Comparison of ENCODE assay signal across 16 mouse cellular contexts in the genomic region with DNA sequence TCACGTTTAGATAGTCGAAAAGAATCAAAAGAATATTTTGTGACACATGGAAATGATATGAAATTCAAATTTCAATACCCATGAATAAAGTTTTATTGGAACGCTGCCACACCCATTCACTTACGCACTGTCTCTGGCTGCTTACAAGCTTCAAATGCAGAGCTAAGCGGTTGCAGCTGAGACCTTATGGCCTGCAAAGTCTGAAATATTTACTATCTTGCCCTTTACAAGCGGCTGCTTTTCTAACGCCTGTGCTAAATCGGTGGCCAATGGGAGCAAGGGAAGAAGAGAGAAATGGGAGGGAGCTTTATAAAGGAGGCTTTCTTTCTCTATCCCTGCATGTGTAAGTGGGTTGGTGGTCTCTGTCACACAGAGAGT.
A peak's percentile ranks its signal among the peaks of the same experiment; 100 is the strongest.
DNase-seq lines count a peak whose midpoint lies in the region; ATAC-seq and TF ChIP-seq lines count a peak whose summit lies in the region.
"Had no signal": no experiment of that assay in that cellular context is flagged by ENCODE, and none has a peak within 500 bp of the region (broad histone marks: within the 10 kb centered on the region; RNA-seq: fewer than 3 reads in every experiment).

No protein-coding gene starts in this region.

- H3K9me3 ChIP-seq in forebrain, embryonic 15.5 days: no peaks in the 10 kb centered on the region
- H3K9me3 ChIP-seq in forebrain, embryonic 12.5 days: no peaks in the 10 kb centered on the region
- no peaks in the 10 kb centered on the region for H3K9me3 ChIP-seq in neural tube, embryonic 15.5 days (replicated peaks)
- H3K9me3 ChIP-seq in midbrain, postnatal 0 days (ENCODE audit: low read length): no peaks in the 10 kb centered on the region
- H3K9me3 ChIP-seq: kidney, embryonic 15.5 days; limb, embryonic 12.5 days; liver, embryonic 15.5 days; megakaryocyte, embryonic 14.5 days had no signal

- no peak overlapping the region for H3K27ac ChIP-seq in forebrain, embryonic 15.5 days (replicated peaks)
- no peak overlapping the region for H3K27ac ChIP-seq in forebrain, embryonic 12.5 days
- no peak overlapping the region for H3K27ac ChIP-seq in neural tube, embryonic 15.5 days (replicated peaks)
- no peak overlapping the region for H3K27ac ChIP-seq in midbrain, postnatal 0 days (ENCODE audit: low read depth, low read length)
- H3K27ac ChIP-seq: kidney, embryonic 15.5 days; liver, embryonic 15.5 days had no signal

- DNase-seq in kidney, postnatal 10 days: peak; percentile 11
- no peak for DNase-seq in kidney, adult 9 months
- no peak for DNase-seq in neural tube, embryonic 10.5 days (ENCODE audit: extremely low spot score, low spot score)
- peak; percentile 31 for DNase-seq in midbrain, postnatal 0 days (ENCODE audit: low spot score)
- DNase-seq in urinary bladder, adult 18-20 months (ENCODE audit: low spot score in 2 of 2): no peak
- DNase-seq: adrenal gland, postnatal 36 days; cerebellum, adult 9-11 months; thymus, postnatal 14 days had no signal

- TF ChIP-seq CTCF in midbrain, postnatal 0 days (IDR thresholded peaks at IDR 0.05): no peak

- no peak overlapping the region for H3K9ac ChIP-seq in forebrain, embryonic 15.5 days (replicated peaks)
- no peak overlapping the region for H3K9ac ChIP-seq in forebrain, embryonic 12.5 days
- no peak overlapping the region for H3K9ac ChIP-seq in neural tube, embryonic 15.5 days (replicated peaks)
- no peak overlapping the region for H3K9ac ChIP-seq in midbrain, postnatal 0 days (replicated peaks; ENCODE audit: low read length, poor library complexity, severe bottlenecking)
- H3K9ac ChIP-seq: kidney, embryonic 15.5 days; limb, embryonic 12.5 days; liver, embryonic 15.5 days had no signal

- no peaks in the 10 kb centered on the region for H3K36me3 ChIP-seq in forebrain, embryonic 15.5 days
- H3K36me3 ChIP-seq in forebrain, embryonic 12.5 days (replicated peaks): no peaks in the 10 kb centered on the region
- no peaks in the 10 kb centered on the region for H3K36me3 ChIP-seq in neural tube, embryonic 15.5 days
- no peaks in the 10 kb centered on the region for H3K36me3 ChIP-seq in midbrain, postnatal 0 days (ENCODE audit: insufficient read depth, low read length)
- H3K36me3 ChIP-seq: kidney, embryonic 15.5 days; limb, embryonic 12.5 days; liver, embryonic 15.5 days had no signal

- ATAC-seq in forebrain, embryonic 15.5 days (replicated peaks): peak; percentile 63; the same call in 1 of the 2 replicates
- no peak for ATAC-seq in forebrain, embryonic 12.5 days (ENCODE audit: low FRiP score)
- ATAC-seq in neural tube, embryonic 15.5 days (ENCODE audit: low FRiP score): peak; percentile 31; the same call in 1 of the 2 replicates
- no peak for ATAC-seq in midbrain, postnatal 0 days (ENCODE audit: low FRiP score)
- ATAC-seq: inflammation-experienced regulatory T-cells, adult 6 months had no signal

- no peak overlapping the region for H3K4me3 ChIP-seq in forebrain, embryonic 15.5 days
- H3K4me3 ChIP-seq in forebrain, embryonic 12.5 days (replicated peaks): no peak overlapping the region
- no peak overlapping the region for H3K4me3 ChIP-seq in neural tube, embryonic 15.5 days (replicated peaks)
- H3K4me3 ChIP-seq in midbrain, postnatal 0 days (ENCODE audit: low read depth, low read length): no peak overlapping the region
- H3K4me3 ChIP-seq: kidney, embryonic 15.5 days; limb, embryonic 12.5 days; liver, embryonic 15.5 days; megakaryocyte, embryonic 14.5 days had no signal

- H3K4me2 ChIP-seq in forebrain, embryonic 15.5 days (replicated peaks): no peak overlapping the region
- H3K4me2 ChIP-seq in forebrain, embryonic 12.5 days: no peak overlapping the region
- no peak overlapping the region for H3K4me2 ChIP-seq in neural tube, embryonic 15.5 days
- 0 out of 2 replicates have a peak overlapping the region, but pooled peaks have one; percentile 9 for H3K4me2 ChIP-seq in midbrain, postnatal 0 days (ENCODE audit: low read depth, low read length, poor library complexity, severe bottlenecking)
- H3K4me2 ChIP-seq: kidney, embryonic 15.5 days; limb, embryonic 12.5 days; liver, embryonic 15.5 days had no signal

- no peaks in the 10 kb centered on the region for H3K27me3 ChIP-seq in forebrain, embryonic 15.5 days
- no peaks in the 10 kb centered on the region for H3K27me3 ChIP-seq in forebrain, embryonic 12.5 days
- no peaks in the 10 kb centered on the region for H3K27me3 ChIP-seq in neural tube, embryonic 15.5 days (replicated peaks)
- H3K27me3 ChIP-seq in midbrain, postnatal 0 days (ENCODE audit: insufficient read depth, low read length): no peaks in the 10 kb centered on the region
- H3K27me3 ChIP-seq: kidney, embryonic 15.5 days; limb, embryonic 12.5 days; liver, embryonic 15.5 days; megakaryocyte, embryonic 14.5 days had no signal

- 73% methylated on average over 8 of the region's 8 CpGs for WGBS in forebrain, embryonic 15.5 days
- 77% methylated on average over 8 of the region's 8 CpGs for WGBS in forebrain, embryonic 12.5 days
- 57% methylated on average over 8 of the region's 8 CpGs for WGBS in neural tube, embryonic 15.5 days
- WGBS in midbrain, postnatal 0 days: 55% methylated on average over 8 of the region's 8 CpGs

- no peaks in the 10 kb centered on the region for H3K4me1 ChIP-seq in forebrain, embryonic 15.5 days
- H3K4me1 ChIP-seq in forebrain, embryonic 12.5 days: peaks cover 7% of the 10 kb centered on the region; the same call in 1 of the 2 replicates
- no peaks in the 10 kb centered on the region for H3K4me1 ChIP-seq in neural tube, embryonic 15.5 days
- H3K4me1 ChIP-seq in midbrain, postnatal 0 days (ENCODE audit: insufficient read depth, low read length): no peaks in the 10 kb centered on the region
- H3K4me1 ChIP-seq: liver, embryonic 15.5 days had no signal

Comparison
In these comparisons a context has a peak if more than half of its experiments do, and no peak if none do; other contexts are left out.
1. ATAC-seq: peak in forebrain, embryonic 15.5 days (single experiment) and neural tube, embryonic 15.5 days (single experiment); none in forebrain, embryonic 12.5 days (single experiment) and midbrain, postnatal 0 days (single experiment).
2. DNase-seq: peak in kidney, postnatal 10 days (single experiment) and midbrain, postnatal 0 days (single experiment); none in kidney, adult 9 months (single experiment), neural tube, embryonic 10.5 days (single experiment) and urinary bladder, adult 18-20 months (0 of 2).